Mouse (Mus musculus) forebrain, embryonic 13.5 days (tissue): ENCODE measurements around the gene Ap5z1. TPM values are rescaled to one million over a fixed set of nuclear protein-coding genes. Genes with fewer than 3 reads are reported as not detected.
A peak's percentile ranks its signal among the peaks of the same experiment; 100 is the strongest.

ENCODE experiments used
- ATAC-seq: fragments of 200-750 bp; cut with Nextera tagmentation; 2 replicates; pipeline ENCODE4 v1.8.0; 2017
- H3K27ac ChIP-seq: fragments of 300-500 bp; sonication (generic); 2 replicates; pipeline ENCODE4 v1.5.1; 2015; ENCODE audit warnings: inconsistent platforms, mild to moderate bottlenecking, moderate library complexity
- H3K27me3 ChIP-seq: fragments of 300-500 bp; sonication (generic); 2 replicates; pipeline ENCODE4 v1.6.1; 2015; ENCODE audit warnings: mild to moderate bottlenecking, inconsistent platforms
- H3K36me3 ChIP-seq: fragments of 300-500 bp; sonication (generic); 2 replicates; pipeline ENCODE4 v1.6.1; 2015; ENCODE audit warnings: mild to moderate bottlenecking, inconsistent platforms; ENCODE audit not compliant: poor library complexity, severe bottlenecking
- H3K4me1 ChIP-seq: fragments of 300-500 bp; sonication (generic); 2 replicates; pipeline ENCODE4 v1.6.1; 2015; ENCODE audit warnings: inconsistent platforms
- H3K4me2 ChIP-seq: fragments of 300-500 bp; sonication (generic); 2 replicates; pipeline ENCODE4 v1.6.1; 2015; ENCODE audit warnings: inconsistent platforms, mild to moderate bottlenecking, moderate library complexity
- H3K4me3 ChIP-seq: fragments of 300-500 bp; sonication (generic); 2 replicates; pipeline ENCODE4 v1.5.1; 2015; ENCODE audit warnings: mild to moderate bottlenecking, inconsistent platforms
- H3K9ac ChIP-seq: fragments of 300-500 bp; sonication (generic); 2 replicates; pipeline ENCODE4 v1.6.1; 2015; ENCODE audit warnings: mild to moderate bottlenecking, inconsistent platforms
- H3K9me3 ChIP-seq: fragments of 300-500 bp; sonication (generic); replicated peaks from 2 replicates; pipeline ENCODE4 v1.6.1; 2016; ENCODE audit warnings: inconsistent platforms
- WGBS: fragments of 180-500 bp; shearing (Covaris S2); methylation state at CpG from one replicate; pipeline ENCODE4 v1.1.7; 2015; 5-methylcytosine and 5-hydroxymethylcytosine counted together
- polyA plus RNA-seq: library from polyadenylated mRNA; unstranded; fragments of >200 nt; fragmentation: Nextera tagmentation; extraction: Ambion mirVana; gene quantifications from 2 replicates; pipeline ENCODE4 v1.2.1, GENCODE M21; 2015

Ap5z1 gene
- polyA plus RNA-seq, 1 experiment from 2014 or later = 12.0 TPM

DNA sequence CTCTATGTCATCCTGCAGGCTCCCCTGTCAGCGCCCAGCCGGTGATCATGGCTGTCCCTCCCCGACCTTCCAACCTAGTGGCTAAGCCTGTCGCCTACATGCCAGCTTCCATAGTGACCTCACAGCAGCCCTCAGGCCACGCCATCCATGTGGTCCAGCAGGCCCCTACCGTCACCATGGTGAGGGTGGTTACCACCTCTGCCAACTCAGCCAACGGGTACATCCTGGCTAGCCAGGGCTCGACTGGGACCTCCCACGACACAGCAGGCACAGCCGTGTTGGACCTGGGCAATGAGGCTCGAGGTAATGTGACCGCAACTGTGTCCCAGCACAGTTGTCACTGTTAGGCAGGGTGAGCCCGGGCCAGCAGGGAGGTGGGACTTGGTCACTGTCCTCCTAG lies 10.0 kb upstream of the Ap5z1 start:
- Histone ChIP-seq H3K36me3 (peaks cover 85% of the 10 kb centered on the region), H3K9me3 (no peaks in the 10 kb centered on the region), H3K4me2 (no peak overlapping the region), H3K27me3 (no peaks in the 10 kb centered on the region), H3K4me3 (no peak overlapping the region), H3K9ac (no peak overlapping the region), H3K4me1 (no peaks in the 10 kb centered on the region), H3K27ac (no peak overlapping the region)
- ATAC-seq = no peak
- 96% methylated on average over 13 of the region's 13 CpGs for WGBS

- ATAC-seq = no peak
- WGBS = 84% methylated on average over 15 of the region's 15 CpGs
- Histone ChIP-seq H3K9ac (no peak overlapping the region), H3K4me2 (no peak overlapping the region), H3K4me1 (no peaks in the 10 kb centered on the region), H3K27ac (no peak overlapping the region), H3K9me3 (no peaks in the 10 kb centered on the region), H3K4me3 (no peak overlapping the region), H3K27me3 (no peaks in the 10 kb centered on the region), H3K36me3 (peaks cover 82% of the 10 kb centered on the region)
These were observed 7.4 kb upstream of the Ap5z1 start for GRCm38 (mm10) chr5:142456318-142456717.

DNA sequence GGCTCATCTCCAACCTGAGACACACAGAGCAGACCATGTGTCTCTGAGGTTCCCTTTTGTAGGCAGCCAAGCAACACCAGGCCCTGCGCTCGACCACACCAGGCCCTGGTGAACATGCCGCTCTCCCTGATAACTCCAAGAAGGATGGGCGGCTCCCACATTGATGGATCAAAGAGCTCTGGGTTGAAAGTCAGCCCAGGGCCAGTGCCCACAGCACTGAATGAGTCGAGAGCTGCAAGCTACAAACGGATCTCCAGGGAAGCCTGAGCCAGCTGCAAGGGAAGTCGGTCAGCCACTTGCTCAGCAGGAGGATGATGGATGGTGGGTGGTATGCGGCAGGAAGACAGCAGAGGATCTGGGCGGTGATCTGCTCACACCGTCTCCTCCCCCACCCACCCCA lies 6.4 kb upstream of the Ap5z1 start:
- Histone ChIP-seq H3K9me3 (no peaks in the 10 kb centered on the region), H3K4me2 (no peak overlapping the region), H3K27me3 (no peaks in the 10 kb centered on the region), H3K4me1 (no peaks in the 10 kb centered on the region), H3K9ac (no peak overlapping the region), H3K4me3 (no peak overlapping the region), H3K36me3 (peaks cover 79% of the 10 kb centered on the region), H3K27ac (peak overlapping the region; percentile 22; the same call in 1 of the 2 replicates)
- 88% methylated on average over 10 of the region's 10 CpGs for WGBS
- ATAC-seq = no peak

- 0 out of 2 replicates have a peak overlapping the region, but pooled peaks have one; percentile 12 for H3K9ac ChIP-seq
- no peak for ATAC-seq
- peaks cover 5% of the 10 kb centered on the region for H3K4me1 ChIP-seq
- no peak overlapping the region for H3K4me2 ChIP-seq
- H3K36me3 ChIP-seq = peaks cover 67% of the 10 kb centered on the region
- H3K27ac ChIP-seq = no peak overlapping the region
- 92% methylated on average over 17 of the region's 17 CpGs for WGBS
- no peaks in the 10 kb centered on the region for H3K9me3 ChIP-seq
- no peaks in the 10 kb centered on the region for H3K27me3 ChIP-seq
- no peak overlapping the region for H3K4me3 ChIP-seq
These were observed 4.8 kb upstream of the Ap5z1 start for GRCm38 (mm10) chr5:142458791-142459557.

GRCm38 (mm10) chr5:142459834-142460233 lies 3.9 kb upstream of the Ap5z1 start:
- 77% methylated on average over 5 of the region's 5 CpGs for whole genome bisulfite sequencing
- H3K4me1 ChIP-seq = peaks cover 11% of the 10 kb centered on the region
- no peak for ATAC-seq
- no peak overlapping the region for H3K9ac ChIP-seq
- H3K36me3 ChIP-seq = peaks cover 58% of the 10 kb centered on the region
- H3K4me2 ChIP-seq = no peak overlapping the region
- H3K27me3 ChIP-seq = no peaks in the 10 kb centered on the region
- H3K27ac ChIP-seq = no peak overlapping the region
- H3K4me3 ChIP-seq = no peak overlapping the region
- H3K9me3 ChIP-seq = no peaks in the 10 kb centered on the region

DNA sequence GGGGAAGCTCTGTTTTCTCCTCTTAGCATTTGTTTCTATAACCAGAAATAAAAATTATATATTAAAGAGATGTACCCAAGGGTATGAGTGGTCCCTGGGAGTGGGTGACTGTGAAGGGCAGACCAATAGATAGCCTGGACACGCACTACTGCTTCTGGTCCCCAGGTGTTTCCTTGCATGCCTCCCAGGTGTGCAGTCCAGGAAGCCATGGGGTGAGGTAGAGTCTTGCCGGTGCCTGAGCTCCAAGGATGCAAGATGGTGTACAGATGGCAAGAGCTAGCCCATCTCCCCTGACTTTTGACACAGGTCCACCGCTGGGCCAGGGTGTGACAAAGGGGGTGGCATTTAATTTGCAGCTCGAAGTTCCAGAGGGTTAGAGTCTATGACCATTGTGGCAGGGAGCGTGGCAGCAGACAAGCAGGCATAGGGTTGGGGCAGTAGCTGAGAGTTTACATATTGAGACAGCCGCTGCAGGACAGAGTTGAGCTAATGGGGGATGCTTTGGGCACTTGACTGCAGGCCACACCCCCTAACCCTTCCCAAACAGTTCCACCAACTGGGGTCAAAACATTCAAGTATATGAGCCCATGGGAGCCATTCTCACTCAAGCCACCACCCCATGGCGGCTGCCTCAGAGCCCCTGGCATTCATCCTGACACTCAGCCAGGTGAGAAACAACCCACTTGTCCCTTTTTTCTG lies 1.7 kb upstream of the Ap5z1 start:
- 97% methylated on average over 7 of the region's 7 CpGs for WGBS

DNA sequence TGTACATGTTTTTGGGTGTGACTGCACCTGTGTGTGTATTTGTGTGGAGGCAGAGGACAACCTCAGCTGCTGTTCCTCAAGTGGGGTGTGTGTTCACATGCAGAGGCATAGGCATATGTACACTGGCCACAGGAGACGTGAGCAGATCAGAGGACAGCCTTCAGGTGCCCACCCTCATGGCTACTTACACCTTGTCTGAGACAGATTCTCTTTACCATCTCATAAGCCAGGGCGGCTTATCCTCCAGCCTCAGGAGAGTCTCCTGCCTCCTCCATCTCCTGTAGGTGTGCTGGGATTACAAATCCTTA lies 1.1 kb upstream of the Ap5z1 start:
- Histone ChIP-seq H3K36me3 (peaks cover 45% of the 10 kb centered on the region), H3K27ac (no peak overlapping the region)

More for the DNA sequence above, 1.7 kb upstream of the Ap5z1 start:
- Histone ChIP-seq H3K36me3 (peaks cover 45% of the 10 kb centered on the region), H3K4me1 (peaks cover 14% of the 10 kb centered on the region), H3K4me3 (no peak overlapping the region), H3K9ac (no peak overlapping the region), H3K9me3 (no peaks in the 10 kb centered on the region), H3K27me3 (no peaks in the 10 kb centered on the region), H3K27ac (no peak overlapping the region), H3K4me2 (no peak overlapping the region)
- ATAC-seq = no peak

GRCm38 (mm10) chr5:142463011-142463410 lies 733 bp upstream of the Ap5z1 start:
- ATAC-seq = peak; percentile 26; the same call in 1 of the 2 replicates
- WGBS = 86% methylated on average over 6 of the region's 6 CpGs
- Histone ChIP-seq H3K4me2 (peak overlapping the region; percentile 93), H3K36me3 (peaks cover 45% of the 10 kb centered on the region), H3K4me1 (peaks cover 14% of the 10 kb centered on the region), H3K27ac (peak overlapping the region; percentile 76), H3K4me3 (peak overlapping the region; percentile 72), H3K9me3 (no peaks in the 10 kb centered on the region), H3K9ac (peak overlapping the region; percentile 62; the same call in 1 of the 2 replicates), H3K27me3 (no peaks in the 10 kb centered on the region)

More for the DNA sequence above, 1.1 kb upstream of the Ap5z1 start:
- no peak overlapping the region for H3K4me3 ChIP-seq
- WGBS = 93% methylated on average over 2 of the region's 2 CpGs
- no peaks in the 10 kb centered on the region for H3K27me3 ChIP-seq
- no peak overlapping the region for H3K4me2 ChIP-seq
- H3K9me3 ChIP-seq = no peaks in the 10 kb centered on the region
- no peak overlapping the region for H3K9ac ChIP-seq
- H3K4me1 ChIP-seq = peaks cover 14% of the 10 kb centered on the region
- ATAC-seq = no peak

DNA sequence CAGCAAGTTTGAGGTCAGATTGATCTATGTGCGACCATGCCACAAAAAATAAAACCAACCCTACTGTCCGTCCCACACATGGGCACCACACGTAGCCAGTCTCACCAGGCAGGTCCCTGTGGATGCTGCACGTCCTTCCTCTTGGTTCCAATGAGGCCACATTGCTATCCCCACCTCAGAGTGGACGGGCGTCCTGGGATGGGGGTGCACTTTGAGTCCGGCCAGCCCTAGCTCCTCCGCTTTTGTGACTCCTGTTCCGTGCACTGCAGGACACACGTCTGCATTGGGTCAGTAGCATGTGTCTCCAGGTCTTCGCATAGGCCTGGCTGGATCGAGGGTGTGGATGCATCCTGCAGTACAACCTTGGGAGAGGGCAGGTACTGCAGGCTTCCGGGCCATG lies 4.6 kb downstream of the Ap5z1 start:
- 93% methylated on average over 13 of the region's 13 CpGs for WGBS

GRCm38 (mm10) chr5:142469796-142470195 lies 6.1 kb downstream of the Ap5z1 start:
- 97% methylated on average over 11 of the region's 11 CpGs for WGBS

More for the DNA sequence above, 4.6 kb downstream of the Ap5z1 start:
- Histone ChIP-seq H3K27me3 (no peaks in the 10 kb centered on the region), H3K4me2 (no peak overlapping the region), H3K4me1 (peaks cover 10% of the 10 kb centered on the region), H3K27ac (no peak overlapping the region), H3K9ac (no peak overlapping the region), H3K9me3 (no peaks in the 10 kb centered on the region), H3K4me3 (no peak overlapping the region), H3K36me3 (peaks cover 60% of the 10 kb centered on the region)
- no peak for ATAC-seq

DNA sequence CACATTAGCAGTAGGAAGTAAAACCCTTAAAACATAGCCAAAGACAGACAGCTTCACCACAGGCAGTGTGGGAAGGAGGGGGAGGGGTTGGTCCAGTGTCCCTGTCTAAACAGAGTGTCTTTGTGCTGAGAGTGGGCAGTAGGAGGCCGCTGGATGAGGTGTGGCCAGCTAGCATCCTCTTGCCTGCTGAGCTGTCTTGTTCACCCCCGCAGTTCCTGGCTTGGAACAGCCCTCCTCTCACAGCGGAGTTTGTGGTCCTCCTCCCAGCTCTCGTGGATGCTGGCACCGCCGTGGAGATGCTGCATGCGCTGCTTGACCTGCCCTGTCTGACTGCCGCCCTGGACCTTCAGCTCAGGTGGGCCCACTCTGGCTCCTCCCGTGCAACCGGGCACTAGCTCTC lies 10.0 kb downstream of the Ap5z1 start:
- H3K4me3 ChIP-seq = no peak overlapping the region
- H3K4me1 ChIP-seq = no peaks in the 10 kb centered on the region
- H3K9me3 ChIP-seq = no peaks in the 10 kb centered on the region
- no peak for ATAC-seq
- no peak overlapping the region for H3K4me2 ChIP-seq
- no peaks in the 10 kb centered on the region for H3K27me3 ChIP-seq
- 64% methylated on average over 10 of the region's 10 CpGs for WGBS
- no peak overlapping the region for H3K27ac ChIP-seq
- H3K36me3 ChIP-seq = peaks cover 53% of the 10 kb centered on the region
- H3K9ac ChIP-seq = no peak overlapping the region

More at GRCm38 (mm10) chr5:142469796-142470195, 6.1 kb downstream of the Ap5z1 start:
- no peak overlapping the region for H3K4me3 ChIP-seq
- H3K4me1 ChIP-seq = peaks cover 3% of the 10 kb centered on the region
- no peaks in the 10 kb centered on the region for H3K9me3 ChIP-seq
- H3K9ac ChIP-seq = no peak overlapping the region
- H3K36me3 ChIP-seq = peaks cover 69% of the 10 kb centered on the region
- no peak for ATAC-seq
- H3K27me3 ChIP-seq = no peaks in the 10 kb centered on the region
- no peak overlapping the region for H3K4me2 ChIP-seq
- no peak overlapping the region for H3K27ac ChIP-seq

DNA sequence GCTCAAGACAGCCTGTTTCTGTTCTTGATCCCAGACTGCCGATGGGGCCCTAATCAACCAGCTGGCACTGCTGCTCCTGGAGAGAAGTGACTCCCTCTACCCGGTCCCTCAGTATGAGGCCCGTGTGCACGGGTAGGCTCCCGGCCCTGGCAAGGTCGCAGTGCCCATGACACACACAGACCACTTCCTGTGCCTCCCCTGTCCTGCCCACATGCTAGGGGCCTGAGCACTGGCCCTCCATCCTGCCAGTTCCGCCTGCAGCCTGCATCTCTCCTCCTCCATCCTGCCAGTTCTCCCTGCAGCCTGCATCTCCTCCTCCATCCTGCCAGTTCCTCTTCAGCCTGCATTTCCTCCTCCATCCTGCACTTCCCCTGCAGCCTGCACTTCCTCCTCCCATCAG lies 11.9 kb downstream of the Ap5z1 start:
- Histone ChIP-seq H3K4me1 (0 out of 2 replicates have a peak, but pooled peaks cover 4% of the 10 kb centered on the region), H3K4me3 (no peak overlapping the region), H3K9ac (no peak overlapping the region), H3K9me3 (no peaks in the 10 kb centered on the region), H3K27ac (no peak overlapping the region), H3K36me3 (peaks cover 34% of the 10 kb centered on the region), H3K4me2 (no peak overlapping the region), H3K27me3 (no peaks in the 10 kb centered on the region)
- ATAC-seq = no peak
- 92% methylated on average over 7 of the region's 7 CpGs for WGBS
